Mouse (Mus musculus) cerebellum, adult 2 months (tissue): Measurements from ENCODE around the gene Npm3.

Source experiments
- CTCF ChIP-seq: fragments of 200-500 bp; IDR thresholded peaks from 2 replicates; pipeline ENCODE4 v1.5.1; 2011; ENCODE audit warnings: low read depth, mild to moderate bottlenecking, control low read depth, low read length, moderate library complexity, borderline replicate concordance; ENCODE audit not compliant: insufficient read depth
- POLR2A ChIP-seq: fragments of 200-500 bp; IDR thresholded peaks from 2 replicates; pipeline ENCODE4 v1.6.1; 2011; ENCODE audit warnings: low read length, control low read depth, borderline replicate concordance; ENCODE audit not compliant: insufficient read depth

DNA sequence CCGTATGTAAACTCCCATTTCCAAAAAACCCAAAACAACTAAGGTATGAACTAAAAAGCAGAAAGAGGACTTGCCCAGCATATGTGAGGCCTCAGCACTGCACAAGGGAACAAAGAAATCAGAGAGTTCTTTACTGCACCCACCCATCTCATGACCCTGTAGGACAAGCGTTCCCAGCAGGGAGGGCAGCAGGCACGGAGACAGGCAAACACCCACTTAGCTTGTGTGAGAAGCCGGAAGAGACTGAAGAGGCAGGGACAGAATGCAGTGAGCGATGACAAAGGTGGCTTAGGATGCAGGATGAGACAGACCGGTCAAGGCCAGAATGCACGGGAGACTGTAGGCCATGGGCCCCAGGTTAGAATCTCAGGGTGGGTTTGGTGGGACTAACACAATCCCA, 17.7 kb downstream of the Npm3 start:
- TF ChIP-seq POLR2A: no peak
- no peak for TF ChIP-seq CTCF
